Comparison of ENCODE assay signal across 9 mouse cellular contexts in genomic region chr8:124283644-124284332, GRCm38 (mm10). TPM values are rescaled to one million over a fixed set of nuclear protein-coding genes. Genes with fewer than 3 reads are reported as not detected.
A peak's percentile ranks its signal among the peaks of the same experiment; 100 is the strongest.
DNase-seq lines count a peak whose midpoint lies in the region; ATAC-seq lines count a peak whose summit lies in the region.
"Had no signal": no experiment of that assay in that cellular context is flagged by ENCODE, and none has a peak within 500 bp of the region (broad histone marks: within the 10 kb centered on the region; RNA-seq: fewer than 3 reads in every experiment).

No protein-coding gene starts in this region.

- no peaks in the 10 kb centered on the region for H3K9me3 ChIP-seq in heart, embryonic 13.5 days
- H3K9me3 ChIP-seq in embryonic facial prominence, embryonic 10.5 days = no peaks in the 10 kb centered on the region
- no peaks in the 10 kb centered on the region for H3K9me3 ChIP-seq in intestine, embryonic 14.5 days (ENCODE audit: control insufficient read depth, low read length)
- H3K9me3 ChIP-seq in neural tube, embryonic 14.5 days (ENCODE audit: control insufficient read depth, low read length) = no peaks in the 10 kb centered on the region

- no peaks in the 10 kb centered on the region for H3K27me3 ChIP-seq in heart, embryonic 13.5 days (replicated peaks)
- no peaks in the 10 kb centered on the region for H3K27me3 ChIP-seq in embryonic facial prominence, embryonic 10.5 days (replicated peaks; ENCODE audit: low read depth, poor library complexity, severe bottlenecking)
- H3K27me3 ChIP-seq in intestine, embryonic 14.5 days (replicated peaks; ENCODE audit: control insufficient read depth, insufficient read depth, low read length) = no peaks in the 10 kb centered on the region
- H3K27me3 ChIP-seq in neural tube, embryonic 14.5 days (ENCODE audit: control insufficient read depth, insufficient read depth, low read length) = no peaks in the 10 kb centered on the region

- WGBS in heart, embryonic 13.5 days = 64% methylated on average over 11 of the region's 11 CpGs
- WGBS in embryonic facial prominence, embryonic 10.5 days = 38% methylated on average over 11 of the region's 11 CpGs
- WGBS in intestine, embryonic 14.5 days = 59% methylated on average over 11 of the region's 11 CpGs
- WGBS in neural tube, embryonic 14.5 days = 18% methylated on average over 11 of the region's 11 CpGs

- no peak for ATAC-seq in heart, embryonic 13.5 days (ENCODE audit: extremely low read depth, insufficient number of reproducible peaks, low FRiP score, low TSS enrichment)
- ATAC-seq in intestine, embryonic 14.5 days (replicated peaks; ENCODE audit: low FRiP score, low TSS enrichment, low read depth) = no peak
- ATAC-seq in neural tube, embryonic 14.5 days (ENCODE audit: low read depth) = no peak
- no peak for ATAC-seq in frontal cortex, adult (ENCODE audit: low TSS enrichment)

- H3K36me3 ChIP-seq in heart, embryonic 13.5 days = no peaks in the 10 kb centered on the region
- H3K36me3 ChIP-seq in embryonic facial prominence, embryonic 10.5 days (replicated peaks) = no peaks in the 10 kb centered on the region
- H3K36me3 ChIP-seq in intestine, embryonic 14.5 days (ENCODE audit: control insufficient read depth, insufficient read depth, low read length) = no peaks in the 10 kb centered on the region
- no peaks in the 10 kb centered on the region for H3K36me3 ChIP-seq in neural tube, embryonic 14.5 days (ENCODE audit: control insufficient read depth, insufficient read depth, low read length)

- DNase-seq in heart, postnatal 36 days = no peak
- DNase-seq in embryonic facial prominence, embryonic 10.5 days (ENCODE audit: low spot score) = no peak
- DNase-seq in intestine, embryonic 14.5 days (ENCODE audit: low spot score) = no peak
- DNase-seq in lung, postnatal 25 days (ENCODE audit: low spot score) = no peak
- no peak for DNase-seq in thymus, postnatal 4 days
- DNase-seq: lung, postnatal 36 days had no signal

- H3K4me1 ChIP-seq in heart, embryonic 13.5 days = peaks cover 91% of the 10 kb centered on the region
- H3K4me1 ChIP-seq in embryonic facial prominence, embryonic 10.5 days = peaks cover 71% of the 10 kb centered on the region
- peaks cover 38% of the 10 kb centered on the region for H3K4me1 ChIP-seq in intestine, embryonic 14.5 days (replicated peaks; ENCODE audit: control insufficient read depth, insufficient read depth, low read length)
- H3K4me1 ChIP-seq in neural tube, embryonic 14.5 days (ENCODE audit: control insufficient read depth, insufficient read depth, low read length) = peaks cover 50% of the 10 kb centered on the region

- peak overlapping the region; percentile 81 for H3K27ac ChIP-seq in heart, embryonic 13.5 days (replicated peaks)
- H3K27ac ChIP-seq in embryonic facial prominence, embryonic 10.5 days (replicated peaks) = peak overlapping the region; percentile 87
- peak overlapping the region; percentile 64 for H3K27ac ChIP-seq in intestine, embryonic 14.5 days (ENCODE audit: low read depth)
- H3K27ac ChIP-seq in neural tube, embryonic 14.5 days (ENCODE audit: low read depth, low read length) = peak overlapping the region; percentile 65

- intact Hi-C loops in heart, postnatal 36 days (cut with DNase I) = loop anchor here (2.0 kb wide), 2 partner anchors 33 to 51 kb away; no protein-coding TSS in a partner anchor

- no peak overlapping the region for H3K4me3 ChIP-seq in heart, embryonic 13.5 days
- H3K4me3 ChIP-seq in embryonic facial prominence, embryonic 10.5 days = no peak overlapping the region
- H3K4me3 ChIP-seq in intestine, embryonic 14.5 days (ENCODE audit: low read depth, low read length) = no peak overlapping the region
- no peak overlapping the region for H3K4me3 ChIP-seq in neural tube, embryonic 14.5 days (ENCODE audit: low read depth, low read length)

- no peak overlapping the region for H3K4me2 ChIP-seq in heart, embryonic 13.5 days
- H3K4me2 ChIP-seq in intestine, embryonic 14.5 days (ENCODE audit: low read length) = no peak overlapping the region
- H3K4me2 ChIP-seq in neural tube, embryonic 14.5 days (ENCODE audit: low read depth, low read length) = no peak overlapping the region

- H3K9ac ChIP-seq in heart, embryonic 13.5 days = peak overlapping the region; percentile 61
- no peak overlapping the region for H3K9ac ChIP-seq in intestine, embryonic 14.5 days (ENCODE audit: low read length)
- 0 out of 2 replicates have a peak overlapping the region, but pooled peaks have one; percentile 16 for H3K9ac ChIP-seq in neural tube, embryonic 14.5 days (replicated peaks; ENCODE audit: low read depth, low read length)

RNA-seq across cellular contexts. Expression of gene Galnt2, which starts 52.6 kb away (rescaled TPM):
- 42.8 and 47.2 TPM in 2 replicates for polyA plus RNA-seq in heart, embryonic 13.5 days (2015; fragmentation: Nextera tagmentation; extraction: Ambion mirVana)
- total RNA-seq in heart, postnatal 36 days (2021) = 10 to 100 TPM; 32.1 to 34.2 TPM
- polyA plus RNA-seq in embryonic facial prominence, embryonic 10.5 days (2016; fragmentation: Nextera tagmentation; extraction: Ambion mirVana) = 34.8 and 42.2 TPM in 2 replicates
- 60.5 and 63.9 TPM in 2 replicates for polyA plus RNA-seq in intestine, embryonic 14.5 days (2014; fragmentation: Nextera tagmentation; extraction: Ambion mirVana)
- polyA plus RNA-seq in neural tube, embryonic 14.5 days (2014; fragmentation: Nextera tagmentation; extraction: Ambion mirVana) = 55.8 and 57.7 TPM in 2 replicates
